Mouse (Mus musculus): ENCODE data around the gene Rab7. TPM values are rescaled to one million over a fixed set of nuclear protein-coding genes. Genes with fewer than 3 reads are reported as not detected.

Gene Rab7
- polyA plus RNA-seq, 1 experiment from 2014 or later = 273 TPM

Other genes with a start within 250 kb of the Rab7 start
- 5.0 and 6.8 TPM in 2 replicates for gene Rab43, start 233.1 kb downstream of the Rab7 start, polyA plus RNA-seq (2014; fragmentation: Nextera tagmentation; extraction: Ambion mirVana)
- 3.2 and 3.8 TPM in 2 replicates for gene Gm45140, start 209.5 kb downstream of the Rab7 start, polyA plus RNA-seq (2014; fragmentation: Nextera tagmentation; extraction: Ambion mirVana)
- 57.7 and 61.7 TPM in 2 replicates for gene Isy1, start 206.5 kb downstream of the Rab7 start, polyA plus RNA-seq (2014; fragmentation: Nextera tagmentation; extraction: Ambion mirVana)
- gene Cnbp, start 194.2 kb downstream of the Rab7 start, polyA plus RNA-seq (2014; fragmentation: Nextera tagmentation; extraction: Ambion mirVana) = 1,125 and 1,154 TPM in 2 replicates
- 128 and 138 TPM in 2 replicates for gene Copg1, start 157.5 kb downstream of the Rab7 start, polyA plus RNA-seq (2014; fragmentation: Nextera tagmentation; extraction: Ambion mirVana)
- gene Hmces, start 131.3 kb downstream of the Rab7 start, polyA plus RNA-seq (2014; fragmentation: Nextera tagmentation; extraction: Ambion mirVana) = 50.7 and 52.3 TPM in 2 replicates
- 41.3 and 74.2 TPM in 2 replicates for gene H1fx, start 63.6 kb downstream of the Rab7 start, polyA plus RNA-seq (2014; fragmentation: Nextera tagmentation; extraction: Ambion mirVana)
- 272 and 290 TPM in 2 replicates for gene Rpn1, start 39.2 kb upstream of the Rab7 start, polyA plus RNA-seq (2014; fragmentation: Nextera tagmentation; extraction: Ambion mirVana)
- 18.2 and 26.3 TPM in 2 replicates for gene Gata2, start 148.6 kb upstream of the Rab7 start, polyA plus RNA-seq (2014; fragmentation: Nextera tagmentation; extraction: Ambion mirVana)
- gene Dnajb8, start 177.0 kb upstream of the Rab7 start, polyA plus RNA-seq (2014; fragmentation: Nextera tagmentation; extraction: Ambion mirVana) = not detected in 2 replicates